Mouse (Mus musculus) bone marrow, adult 2 months (tissue): ENCODE results near the gene Aldh3a1.
A peak's percentile ranks its signal among the peaks of the same experiment; 100 is the strongest.

Source experiments
- CTCF ChIP-seq: fragments of 200-500 bp; IDR thresholded peaks from 2 replicates; pipeline ENCODE4 v1.5.1; 2011; ENCODE audit warnings: low read length, control low read depth; ENCODE audit not compliant: control insufficient read depth, insufficient read depth
- POLR2A ChIP-seq: fragments of 200-500 bp; IDR thresholded peaks from 2 replicates; pipeline ENCODE4 v1.6.1; 2011; ENCODE audit warnings: low read depth, mild to moderate bottlenecking, control low read depth, low read length, borderline replicate concordance; ENCODE audit not compliant: control insufficient read depth

- peak; percentile 19; the same call in 1 of the 2 replicates for TF ChIP-seq CTCF
- no peak for TF ChIP-seq POLR2A
Measured at GRCm38 (mm10) chr11:61159796-61160732, 47.3 kb upstream of the Aldh3a1 start.
